Mouse (Mus musculus): ENCODE measurements around the gene Lipk.

- no peak for TF ChIP-seq CTCF (IDR thresholded peaks at IDR 0.05; ENCODE audit: low read depth, low read length)
- no peak for TF ChIP-seq TAL1 (conservative IDR thresholded peaks at IDR 0.05; ENCODE audit: low read depth, low read length)
These were observed 55.5 kb downstream of the Lipk start for GRCm38 (mm10) chr19:34063547-34063946.

Measured in G1E (cell line).